Mouse (Mus musculus) lung, embryonic 15.5 days (tissue): ENCODE data around the gene Ferd3l. TPM values are rescaled to one million over a fixed set of nuclear protein-coding genes. Genes with fewer than 3 reads are reported as not detected.

Source experiments
- ATAC-seq: fragments of 200-750 bp; cut with Nextera tagmentation; 2 replicates; pipeline ENCODE4 v1.8.0; 2017; ENCODE audit warnings: moderate number of reproducible peaks, borderline replicate concordance; ENCODE audit not compliant: low FRiP score, low TSS enrichment; ENCODE audit errors: extremely low read depth
- H3K27ac ChIP-seq: fragments of 300-500 bp; sonication (generic); 2 replicates; pipeline ENCODE4 v1.5.1; 2015; ENCODE audit warnings: moderate library complexity, mild to moderate bottlenecking, inconsistent platforms
- H3K27me3 ChIP-seq: fragments of 300-500 bp; sonication (generic); 2 replicates; pipeline ENCODE4 v1.6.1; 2015; ENCODE audit warnings: inconsistent platforms
- H3K36me3 ChIP-seq: fragments of 300-500 bp; sonication (generic); 2 replicates; pipeline ENCODE4 v1.6.1; 2015; ENCODE audit warnings: inconsistent platforms
- H3K4me1 ChIP-seq: fragments of 300-500 bp; sonication (generic); 2 replicates; pipeline ENCODE4 v1.6.1; 2015; ENCODE audit warnings: inconsistent platforms
- H3K4me2 ChIP-seq: fragments of 300-500 bp; sonication (generic); 2 replicates; pipeline ENCODE4 v1.6.1; 2015; ENCODE audit warnings: inconsistent platforms, mild to moderate bottlenecking, moderate library complexity
- H3K4me3 ChIP-seq: fragments of 300-500 bp; sonication (generic); 2 replicates; pipeline ENCODE4 v1.5.1; 2015; ENCODE audit warnings: mild to moderate bottlenecking, inconsistent platforms
- H3K9ac ChIP-seq: fragments of 300-500 bp; sonication (generic); 2 replicates; pipeline ENCODE4 v1.6.1; 2015; ENCODE audit warnings: inconsistent platforms
- H3K9me3 ChIP-seq: fragments of 300-500 bp; sonication (generic); 2 replicates; pipeline ENCODE4 v1.6.1; 2016; ENCODE audit warnings: inconsistent platforms
- WGBS: fragments of 180-500 bp; shearing (Covaris S2); methylation state at CpG from one replicate; pipeline ENCODE4 v1.1.7; 2015; 5-methylcytosine and 5-hydroxymethylcytosine counted together
- polyA plus RNA-seq: library from polyadenylated mRNA; unstranded; fragments of >200 nt; fragmentation: Nextera tagmentation; extraction: Ambion mirVana; gene quantifications from 2 replicates; pipeline ENCODE4 v1.2.1, GENCODE M21; 2015

Ferd3l gene
- not detected in 2 replicates for polyA plus RNA-seq

DNA sequence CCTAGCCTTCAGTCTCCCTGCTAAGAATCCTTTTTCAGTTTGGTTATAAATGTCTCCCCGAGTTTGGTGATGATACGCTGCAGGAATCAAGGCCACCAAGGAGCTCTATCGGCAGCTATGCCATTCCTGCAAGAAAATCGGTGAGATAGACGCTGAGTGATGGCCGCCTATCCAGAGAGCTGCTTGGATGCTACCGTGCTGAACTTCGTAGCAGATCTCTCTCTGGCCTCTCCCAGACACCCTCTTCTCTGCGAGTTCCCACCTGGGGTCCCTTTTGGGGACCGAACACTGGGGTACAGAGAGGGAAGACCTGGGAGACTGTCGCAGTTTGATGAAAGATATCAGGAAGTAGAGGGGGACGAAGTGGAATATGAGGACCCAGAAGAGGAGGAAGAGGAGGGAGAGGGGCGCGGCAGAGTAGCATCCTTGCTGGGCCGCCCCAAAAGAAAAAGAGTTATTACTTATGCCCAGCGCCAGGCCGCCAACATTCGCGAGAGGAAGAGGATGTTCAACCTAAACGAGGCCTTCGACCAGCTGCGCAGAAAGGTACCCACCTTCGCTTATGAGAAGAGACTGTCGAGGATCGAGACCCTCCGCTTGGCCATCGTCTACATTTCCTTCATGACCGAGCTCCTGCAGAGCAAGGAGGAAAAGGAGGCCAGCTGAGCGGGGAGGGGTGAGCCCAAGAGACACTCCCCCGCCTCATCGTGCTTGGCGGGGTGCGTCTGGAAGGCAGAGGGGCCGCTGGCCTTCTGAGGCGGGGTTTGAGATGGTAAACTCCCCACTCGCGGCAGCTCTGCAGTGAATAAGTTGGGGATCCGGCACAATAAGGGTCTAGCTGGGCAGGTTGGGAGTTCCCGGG, at the start of gene Ferd3l:
Gene Ferd3l, plus strand, starts transcription at position 95 of the 862 bp plus-strand sequence.
- under 1% methylated on average over 39 of the region's 39 CpGs for WGBS
- Histone ChIP-seq H3K4me2 (no peak within 1 kb of the TSS), H3K36me3 (no peaks in the 10 kb centered on the region), H3K4me1 (no peaks in the 10 kb centered on the region), H3K4me3 (no peak within 1 kb of the TSS), H3K27ac (no peak within 1 kb of the TSS), H3K9ac (no peak within 1 kb of the TSS), H3K9me3 (no peaks in the 10 kb centered on the region), H3K27me3 (peaks cover 36% of the 10 kb centered on the region)
- no peak for ATAC-seq

DNA sequence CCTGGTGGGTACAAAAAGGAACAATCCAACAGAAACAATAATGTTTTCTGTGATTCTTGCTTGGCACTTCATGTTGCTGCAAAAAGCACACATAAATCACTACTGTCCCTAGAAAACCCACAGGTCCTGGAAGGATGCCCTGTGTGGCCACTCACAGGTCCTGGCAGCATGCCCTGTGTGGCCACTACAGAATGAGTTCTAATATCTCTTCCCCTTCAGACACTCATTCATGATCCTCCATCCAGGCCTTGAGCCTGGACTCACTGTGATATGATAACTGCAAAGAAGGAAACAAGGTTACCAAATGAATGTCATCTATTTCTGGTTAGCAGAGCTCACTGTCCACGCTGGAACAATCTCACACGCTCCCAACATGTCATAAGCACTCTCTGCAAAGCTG, 34.3 kb upstream of the Ferd3l start:
- Histone ChIP-seq H3K9me3 (no peaks in the 10 kb centered on the region), H3K9ac (no peak overlapping the region), H3K27ac (no peak overlapping the region), H3K4me3 (no peak overlapping the region), H3K27me3 (no peaks in the 10 kb centered on the region), H3K4me2 (no peak overlapping the region), H3K36me3 (no peaks in the 10 kb centered on the region), H3K4me1 (no peaks in the 10 kb centered on the region)
- ATAC-seq = no peak
- 66% methylated on average over 2 of the region's 2 CpGs for WGBS

DNA sequence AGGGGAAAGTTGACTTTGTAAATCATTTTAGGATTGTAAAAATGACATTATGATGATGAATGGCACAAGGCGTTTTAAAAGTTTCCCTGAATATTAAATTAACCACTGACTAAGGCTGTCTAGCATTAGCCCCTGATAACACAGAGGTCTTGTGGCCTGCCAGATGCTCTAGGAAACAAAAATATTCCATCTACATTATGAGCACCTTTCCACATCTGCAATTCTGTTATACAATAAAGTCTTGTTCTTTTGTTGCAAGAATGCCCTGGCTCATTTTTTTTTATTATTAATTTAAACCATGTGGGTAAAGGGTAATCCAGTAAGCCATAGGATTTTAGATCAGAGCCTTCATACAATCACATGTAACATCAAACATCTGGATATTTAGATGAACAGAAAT, 33.6 kb upstream of the Ferd3l start:
- Histone ChIP-seq H3K27me3 (no peaks in the 10 kb centered on the region), H3K4me2 (no peak overlapping the region), H3K4me3 (no peak overlapping the region), H3K9ac (no peak overlapping the region), H3K36me3 (no peaks in the 10 kb centered on the region), H3K27ac (no peak overlapping the region), H3K4me1 (no peaks in the 10 kb centered on the region), H3K9me3 (no peaks in the 10 kb centered on the region)
- 65% methylated on average over 1 of the region's 1 CpGs for WGBS
- no peak for ATAC-seq

DNA sequence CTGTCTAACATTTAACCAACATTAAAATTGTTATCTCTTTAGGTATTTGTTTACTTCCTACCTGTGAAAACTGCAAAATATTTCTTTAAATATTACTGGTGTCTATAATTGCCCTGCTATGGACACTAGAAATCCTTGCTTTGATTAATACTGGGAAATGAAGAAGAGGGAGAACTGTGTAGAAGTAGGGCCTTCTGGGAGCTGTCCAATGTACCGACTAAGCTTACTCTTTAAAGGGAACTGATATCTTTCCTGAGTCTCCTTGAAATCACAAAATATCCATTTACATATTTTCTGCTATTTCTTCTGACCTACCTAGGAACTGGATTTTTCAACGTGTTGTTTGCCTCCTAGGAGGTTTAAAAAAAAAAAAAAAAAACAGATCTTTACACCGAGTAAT, 1.5 kb upstream of the Ferd3l start:
- H3K36me3 ChIP-seq = no peaks in the 10 kb centered on the region
- no peak overlapping the region for H3K4me2 ChIP-seq
- H3K27ac ChIP-seq = no peak overlapping the region
- ATAC-seq = no peak
- 11% methylated on average over 3 of the region's 3 CpGs for WGBS
- H3K4me1 ChIP-seq = no peaks in the 10 kb centered on the region
- H3K4me3 ChIP-seq = no peak overlapping the region
- peaks cover 36% of the 10 kb centered on the region for H3K27me3 ChIP-seq
- no peaks in the 10 kb centered on the region for H3K9me3 ChIP-seq
- no peak overlapping the region for H3K9ac ChIP-seq

DNA sequence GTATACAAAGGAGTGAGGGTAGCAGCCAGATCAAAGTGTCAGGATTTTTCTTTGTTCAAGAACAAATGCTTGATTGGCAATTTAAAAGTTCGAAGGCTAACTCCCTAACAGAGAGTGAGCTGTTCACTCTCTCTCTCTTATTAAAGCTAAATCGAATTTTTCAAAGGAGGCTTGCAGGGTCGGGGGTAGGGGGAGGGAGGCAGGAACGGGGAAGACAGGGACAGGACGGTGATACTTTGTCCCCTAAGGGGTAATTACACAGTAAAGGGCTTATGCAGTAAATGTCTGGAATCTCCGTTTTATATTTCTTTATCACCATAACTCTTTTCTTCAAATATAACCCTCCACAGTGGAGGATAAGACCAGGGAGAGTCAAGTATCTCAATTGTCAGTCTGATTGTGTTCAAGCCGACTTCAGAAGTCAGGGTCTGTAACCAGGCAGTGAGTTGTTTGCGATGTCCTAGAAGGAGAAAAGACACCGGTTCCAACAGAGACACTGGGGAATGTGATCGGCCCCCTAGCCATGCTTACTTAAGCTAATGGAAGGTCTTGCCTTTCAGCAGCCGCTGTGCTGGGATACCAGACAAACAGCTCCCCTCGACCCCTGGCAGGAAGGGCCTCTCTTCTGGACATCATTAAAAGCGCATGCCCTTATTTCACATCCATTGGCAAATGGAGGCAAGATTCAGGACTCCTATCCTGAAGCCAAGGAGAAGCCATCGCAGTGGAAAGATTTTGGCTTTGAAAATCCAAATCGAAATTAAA, 709 bp upstream of the Ferd3l start:
- ATAC-seq = no peak
- H3K4me2 ChIP-seq = no peak overlapping the region
- H3K4me3 ChIP-seq = no peak overlapping the region
- H3K27ac ChIP-seq = no peak overlapping the region
- H3K36me3 ChIP-seq = no peaks in the 10 kb centered on the region
- H3K9ac ChIP-seq = no peak overlapping the region
- 2% methylated on average over 15 of the region's 15 CpGs for WGBS
- no peaks in the 10 kb centered on the region for H3K4me1 ChIP-seq
- H3K9me3 ChIP-seq = no peaks in the 10 kb centered on the region
- peaks cover 36% of the 10 kb centered on the region for H3K27me3 ChIP-seq

DNA sequence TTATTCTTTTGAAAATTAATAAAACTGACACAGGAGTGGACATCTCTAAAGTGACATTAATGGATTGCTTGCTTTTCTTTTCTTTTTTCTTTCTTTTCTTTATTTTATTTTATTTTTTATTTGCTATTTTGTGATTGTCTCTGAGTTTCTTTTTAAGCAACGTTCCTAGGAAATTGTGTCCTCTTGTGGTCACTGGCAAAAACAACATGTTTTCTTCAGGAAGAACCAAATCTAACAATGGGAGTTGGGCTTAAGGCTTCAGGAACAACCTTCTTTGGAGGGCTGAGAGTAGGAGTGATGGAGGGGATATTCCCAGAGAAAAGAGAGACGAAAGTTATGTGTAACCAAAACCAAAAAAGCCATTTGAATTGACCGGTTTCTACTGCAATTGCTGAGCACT, 24.6 kb downstream of the Ferd3l start:
- H3K9me3 ChIP-seq = no peaks in the 10 kb centered on the region
- H3K4me2 ChIP-seq = no peak overlapping the region
- peaks cover 19% of the 10 kb centered on the region for H3K4me1 ChIP-seq
- peaks cover 60% of the 10 kb centered on the region for H3K27me3 ChIP-seq
- 9% methylated on average over 3 of the region's 3 CpGs for WGBS
- ATAC-seq = no peak
- H3K4me3 ChIP-seq = no peak overlapping the region
- H3K36me3 ChIP-seq = no peaks in the 10 kb centered on the region
- no peak overlapping the region for H3K27ac ChIP-seq
- no peak overlapping the region for H3K9ac ChIP-seq

DNA sequence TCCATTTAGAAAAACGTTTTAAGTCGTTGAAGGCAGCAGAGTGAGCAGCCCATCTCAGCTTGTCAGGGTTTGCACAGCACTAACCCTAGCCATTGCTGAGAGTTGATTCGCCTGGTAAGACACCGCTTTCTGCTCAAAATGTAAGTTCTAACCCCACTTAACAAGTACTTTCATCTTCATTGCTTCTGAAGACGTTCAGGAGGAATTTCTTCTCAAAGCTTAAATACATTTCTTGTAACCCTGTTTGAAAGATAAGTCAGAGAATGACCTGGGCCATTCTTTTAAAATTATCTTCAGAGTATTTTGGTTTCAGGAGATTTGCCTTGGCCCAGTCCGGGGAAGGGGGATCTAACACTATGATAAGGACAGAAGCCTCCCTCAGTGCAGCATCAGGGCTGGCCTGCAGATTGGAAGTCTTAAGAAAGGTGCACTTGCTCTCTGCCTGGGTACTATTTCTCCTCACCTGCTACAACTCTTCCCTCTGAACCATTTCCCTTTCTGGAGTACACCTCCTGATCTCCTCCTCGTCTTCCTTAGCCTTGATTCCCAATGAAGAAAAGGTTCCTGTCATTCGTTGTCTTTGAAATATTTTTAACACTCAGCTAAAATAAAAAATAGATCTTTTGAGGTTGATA, 26.8 kb downstream of the Ferd3l start:
- no peak overlapping the region for H3K9ac ChIP-seq
- ATAC-seq = no peak
- peaks cover 79% of the 10 kb centered on the region for H3K27me3 ChIP-seq
- no peak overlapping the region for H3K4me2 ChIP-seq
- 19% methylated on average over 8 of the region's 8 CpGs for WGBS
- H3K4me3 ChIP-seq = no peak overlapping the region
- H3K36me3 ChIP-seq = no peaks in the 10 kb centered on the region
- no peaks in the 10 kb centered on the region for H3K9me3 ChIP-seq
- H3K27ac ChIP-seq = no peak overlapping the region
- H3K4me1 ChIP-seq = peaks cover 28% of the 10 kb centered on the region

DNA sequence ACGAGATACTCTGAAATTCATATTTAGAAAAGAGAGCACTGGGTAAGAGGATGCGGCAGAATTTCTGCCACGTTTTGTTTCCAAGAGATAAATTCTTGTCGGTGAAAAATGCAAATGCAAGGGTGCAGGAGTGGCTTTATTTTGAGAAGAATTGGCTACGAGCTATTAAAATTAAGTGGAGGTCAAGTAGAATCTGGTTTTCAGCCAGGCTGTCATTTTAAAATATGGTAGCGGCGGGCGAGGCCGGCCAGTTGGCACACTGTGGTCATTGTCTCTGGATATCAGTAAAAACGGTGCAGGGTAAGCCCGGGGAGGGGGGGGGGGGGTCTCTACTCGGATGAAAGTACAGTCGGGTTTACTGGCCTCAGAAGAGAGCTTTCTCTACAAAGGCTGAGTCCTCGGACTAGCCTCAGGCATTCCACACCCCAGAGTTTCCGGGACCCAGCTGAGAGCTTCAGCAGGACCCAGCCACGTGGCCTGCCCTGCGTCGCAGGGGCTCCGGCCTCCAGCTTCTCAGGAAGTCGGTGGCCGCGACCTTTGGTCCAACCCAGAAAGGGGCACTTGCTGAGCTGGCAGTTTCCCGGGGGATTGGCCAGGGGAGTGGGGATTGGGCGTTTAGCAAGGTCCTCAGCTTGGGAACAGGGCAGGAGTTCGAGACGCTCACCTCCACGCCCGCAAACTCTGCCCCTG, 27.5 kb downstream of the Ferd3l start:
- peak overlapping the region; percentile 36 for H3K4me2 ChIP-seq
- ATAC-seq = no peak
- no peaks in the 10 kb centered on the region for H3K36me3 ChIP-seq
- WGBS = 4% methylated on average over 28 of the region's 28 CpGs
- H3K9me3 ChIP-seq = no peaks in the 10 kb centered on the region
- H3K9ac ChIP-seq = no peak overlapping the region
- peaks cover 84% of the 10 kb centered on the region for H3K27me3 ChIP-seq
- no peak overlapping the region for H3K27ac ChIP-seq
- H3K4me3 ChIP-seq = no peak overlapping the region
- H3K4me1 ChIP-seq = peaks cover 28% of the 10 kb centered on the region

DNA sequence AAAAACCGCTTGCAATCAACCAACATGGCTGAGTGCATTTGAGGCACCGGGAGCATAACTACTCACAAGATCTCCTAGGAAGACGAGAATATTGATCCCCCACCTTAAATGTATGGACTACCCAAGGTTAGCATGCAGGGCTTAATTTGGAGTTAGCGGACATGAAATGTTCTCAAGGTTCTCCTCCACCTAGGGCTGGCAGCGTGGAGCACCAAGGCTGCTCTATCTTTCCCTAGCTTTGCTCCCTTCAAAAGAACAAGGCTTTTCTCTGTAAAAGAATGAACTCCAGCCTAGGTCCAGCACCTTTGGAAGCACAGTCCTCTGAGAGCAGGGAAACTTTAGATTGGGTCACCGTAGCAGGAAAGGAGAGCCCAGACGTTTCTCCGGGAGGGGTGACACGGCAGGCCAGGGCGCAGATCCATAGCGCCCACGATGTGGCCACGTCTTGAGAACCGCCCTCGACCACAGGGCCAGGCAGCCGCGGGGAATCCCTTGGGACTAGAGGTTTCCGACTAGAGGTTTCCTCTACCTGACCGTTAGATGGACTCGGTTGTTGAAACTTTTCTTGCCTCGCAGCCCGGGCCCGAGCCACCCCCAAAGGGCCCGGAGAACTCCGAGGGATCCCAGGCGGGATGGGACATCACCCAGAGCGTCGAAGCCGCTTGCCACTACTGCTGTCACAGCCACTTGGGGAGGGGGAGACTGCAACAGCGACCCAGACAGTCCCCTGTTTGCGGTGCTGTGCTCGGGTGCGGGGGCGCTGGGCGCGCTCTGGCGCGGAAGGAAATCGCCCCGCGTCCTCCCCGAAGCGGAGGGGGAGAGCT, 28.6 kb downstream of the Ferd3l start:
- Histone ChIP-seq H3K4me3 (peak overlapping the region; percentile 54), H3K27me3 (peaks cover 86% of the 10 kb centered on the region), H3K27ac (no peak overlapping the region), H3K9me3 (no peaks in the 10 kb centered on the region), H3K9ac (no peak overlapping the region), H3K36me3 (no peaks in the 10 kb centered on the region), H3K4me1 (peaks cover 28% of the 10 kb centered on the region), H3K4me2 (peak overlapping the region; percentile 94)
- WGBS = 2% methylated on average over 43 of the region's 43 CpGs
- peak; percentile 47 for ATAC-seq

DNA sequence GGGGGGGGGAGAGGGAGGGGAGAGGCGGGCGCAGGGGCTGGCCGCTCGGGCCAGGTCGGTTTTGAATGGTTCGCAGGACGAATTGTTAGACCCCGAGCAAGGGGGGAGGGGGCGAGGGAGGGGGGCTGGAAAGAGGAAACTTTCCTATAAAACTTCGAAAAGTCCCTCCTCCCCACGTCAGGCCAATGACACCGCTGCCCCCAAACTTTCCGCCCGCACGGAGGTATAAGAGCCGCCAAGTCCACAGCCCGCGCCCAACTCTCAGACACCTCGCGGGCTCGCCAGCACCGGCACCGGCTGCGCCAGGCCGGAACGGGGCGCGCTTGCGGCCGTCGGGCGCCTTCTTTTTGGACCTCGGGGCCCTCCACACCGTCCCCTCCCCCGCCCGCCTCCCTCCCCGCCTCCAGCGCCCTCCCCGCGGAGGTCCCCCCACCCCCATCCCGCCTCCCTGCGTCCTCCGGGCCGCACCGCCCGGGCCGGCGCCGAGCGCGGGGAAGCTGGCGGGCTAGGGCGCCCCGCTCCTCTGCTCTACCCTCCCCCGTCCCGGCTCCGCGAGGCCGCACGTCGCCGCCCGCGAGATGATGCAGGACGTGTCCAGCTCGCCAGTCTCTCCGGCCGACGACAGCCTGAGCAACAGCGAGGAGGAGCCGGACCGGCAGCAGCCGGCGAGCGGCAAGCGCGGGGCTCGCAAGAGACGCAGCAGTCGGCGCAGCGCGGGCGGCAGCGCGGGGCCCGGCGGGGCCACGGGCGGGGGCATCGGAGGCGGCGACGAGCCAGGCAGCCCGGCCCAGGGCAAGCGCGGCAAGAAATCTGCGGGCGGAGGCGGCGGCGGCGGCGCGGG, 29.4 kb downstream of the Ferd3l start, which contains the start of gene Twist1:
Gene Twist1, plus strand, starts transcription at position 272 of the 841 bp plus-strand sequence.
- H3K27me3 ChIP-seq = peaks cover 91% of the 10 kb centered on the region
- WGBS = under 1% methylated on average over 60 of the region's 105 CpGs
- ATAC-seq = peak; percentile 83
- no peaks in the 10 kb centered on the region for H3K36me3 ChIP-seq
- peak within 1 kb of the TSS; percentile 36 for H3K9ac ChIP-seq
- no peak within 1 kb of the TSS for H3K27ac ChIP-seq
- no peaks in the 10 kb centered on the region for H3K9me3 ChIP-seq
- H3K4me3 ChIP-seq = peak within 1 kb of the TSS; percentile 54
- H3K4me1 ChIP-seq = peaks cover 28% of the 10 kb centered on the region
- peak within 1 kb of the TSS; percentile 94 for H3K4me2 ChIP-seq
